Comparison of ENCODE assay signal across 8 mouse cellular contexts in genomic region chr11:88046944-88047794, GRCm38 (mm10). TPM values are rescaled to one million over a fixed set of nuclear protein-coding genes. Genes with fewer than 3 reads are reported as not detected.
DNase-seq lines count a peak whose midpoint lies in the region; ATAC-seq lines count a peak whose summit lies in the region.

Srsf1 (plus strand) TSS chr11:88047373.

- intact Hi-C loops in left cerebral cortex, postnatal 14 days (cut with DNase I), result loop anchor here (2.0 kb wide), 1 partner anchor 60 kb away; the partner anchor contains the start of gene Dynll2

- under 1% methylated on average over 57 of the region's 60 CpGs for WGBS in intestine, embryonic 14.5 days

- DNase-seq in adrenal gland, adult 18-20 months (ENCODE audit: low spot score in 2 of 2), result peak; percentile 96 to 98
- DNase-seq in embryo, embryonic 11 days, result peak; percentile 100
- DNase-seq in gastrocnemius, postnatal 25 days, result peak; percentile 98
- DNase-seq in intestine, embryonic 14.5 days (ENCODE audit: low spot score), result peak; percentile 98
- DNase-seq in left cerebral cortex, postnatal 14 days (ENCODE audit: low spot score in 2 of 2), result peak; percentile 98 to 99
- DNase-seq in mesoderm, embryonic 11.5 days (ENCODE audit: low read depth, low spot score), result peak; percentile 100
- peak; percentile 94 to 96 for DNase-seq in right cerebral cortex, postnatal 36 days (ENCODE audit: low spot score in 2 of 2)
- peak; percentile 98 for DNase-seq in yolk sac, embryonic 10.5 days (ENCODE audit: low spot score)

- no peaks in the 10 kb centered on the region for H3K9me3 ChIP-seq in intestine, embryonic 14.5 days (ENCODE audit: control insufficient read depth, low read length)

- peak within 1 kb of the TSS; percentile 100 for H3K4me3 ChIP-seq in intestine, embryonic 14.5 days (ENCODE audit: low read depth, low read length)

- ATAC-seq in intestine, embryonic 14.5 days (replicated peaks; ENCODE audit: low FRiP score, low TSS enrichment, low read depth), result peak; percentile 94

- peaks cover 34% of the 10 kb centered on the region for H3K36me3 ChIP-seq in intestine, embryonic 14.5 days (ENCODE audit: control insufficient read depth, insufficient read depth, low read length)

- H3K4me2 ChIP-seq in intestine, embryonic 14.5 days (ENCODE audit: low read length), result peak within 1 kb of the TSS; percentile 94

- peak within 1 kb of the TSS; percentile 100 for H3K27ac ChIP-seq in intestine, embryonic 14.5 days (ENCODE audit: low read depth)

- H3K4me1 ChIP-seq in intestine, embryonic 14.5 days (replicated peaks; ENCODE audit: control insufficient read depth, insufficient read depth, low read length), result peaks cover 25% of the 10 kb centered on the region

- peak within 1 kb of the TSS; percentile 100 for H3K9ac ChIP-seq in intestine, embryonic 14.5 days (ENCODE audit: low read length)

- no peaks in the 10 kb centered on the region for H3K27me3 ChIP-seq in intestine, embryonic 14.5 days (replicated peaks; ENCODE audit: control insufficient read depth, insufficient read depth, low read length)

RNA-seq across cellular contexts. Expression of gene Srsf1, which starts in this region (rescaled TPM):
- 100 to 1,000 TPM; 219 TPM for total RNA-seq in adrenal gland, adult 18-20 months (2021)
- total RNA-seq in gastrocnemius, postnatal 25 days (2021), result 10 to 100 TPM; 58.0 to 68.8 TPM
- 334 and 353 TPM in 2 replicates for polyA plus RNA-seq in intestine, embryonic 14.5 days (2014; fragmentation: Nextera tagmentation; extraction: Ambion mirVana)
- 100 to 1,000 TPM; 171 to 177 TPM for total RNA-seq in left cerebral cortex, postnatal 14 days (2021)

Comparison
In these comparisons a context has a peak if more than half of its experiments do, and no peak if none do; other contexts are left out.
1. Peak in every context shown above with its lines: DNase-seq, ATAC-seq, H3K4me3 ChIP-seq and H3K27ac ChIP-seq.